Mouse (Mus musculus): ENCODE data around the gene Zbtb45. TPM values are rescaled to one million over a fixed set of nuclear protein-coding genes. Genes with fewer than 3 reads are reported as not detected.

Zbtb45 gene
- polyA plus RNA-seq (2012): 75.2 and 96.9 TPM in 2 replicates

DNA sequence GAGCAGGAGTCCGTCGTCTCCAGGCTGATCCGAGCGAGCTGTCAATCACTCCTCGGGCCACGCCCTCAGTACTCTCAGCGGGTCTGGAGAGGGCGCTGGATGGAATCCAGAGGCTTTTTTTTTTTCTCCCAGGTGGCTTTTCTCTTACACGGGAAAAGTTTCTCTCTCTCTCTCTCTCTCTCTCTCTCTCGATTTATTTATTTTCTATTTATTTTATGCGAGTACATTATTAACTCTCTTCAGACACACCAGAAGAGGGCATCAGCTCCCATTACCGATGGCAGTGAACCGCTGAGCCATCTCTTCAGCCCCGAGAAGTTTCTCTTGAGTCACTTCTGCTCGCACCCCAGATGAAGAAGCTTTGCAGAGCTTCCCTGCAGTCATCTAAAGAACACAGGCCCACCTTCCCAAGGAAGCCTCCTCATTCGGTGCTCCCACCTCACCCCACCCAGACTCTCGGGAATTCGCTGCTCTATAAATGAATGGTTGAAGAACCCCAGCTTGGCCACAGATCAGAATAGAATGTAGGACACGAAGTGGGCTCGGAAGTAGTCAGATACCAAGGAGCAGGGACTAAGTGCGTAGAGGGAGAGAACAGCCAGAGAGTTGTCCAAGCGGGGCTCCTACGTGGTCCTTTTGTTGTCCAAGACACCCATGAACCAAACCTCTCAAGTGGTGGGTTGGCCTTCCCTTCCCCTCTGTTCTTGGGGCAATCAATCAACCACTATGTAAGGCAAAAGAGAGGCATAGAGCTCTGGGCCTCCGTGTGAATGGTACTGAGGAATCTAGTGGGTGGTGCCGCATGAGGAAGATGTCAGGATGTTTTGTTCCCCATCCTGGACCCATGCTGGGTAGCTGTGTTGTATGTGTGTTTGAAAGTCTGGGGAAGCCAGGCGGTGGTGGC, at the start of gene Zbtb45:
TSS of gene Zbtb45 (minus strand) at position 30 of the 904 bp plus-strand sequence.

DNA sequence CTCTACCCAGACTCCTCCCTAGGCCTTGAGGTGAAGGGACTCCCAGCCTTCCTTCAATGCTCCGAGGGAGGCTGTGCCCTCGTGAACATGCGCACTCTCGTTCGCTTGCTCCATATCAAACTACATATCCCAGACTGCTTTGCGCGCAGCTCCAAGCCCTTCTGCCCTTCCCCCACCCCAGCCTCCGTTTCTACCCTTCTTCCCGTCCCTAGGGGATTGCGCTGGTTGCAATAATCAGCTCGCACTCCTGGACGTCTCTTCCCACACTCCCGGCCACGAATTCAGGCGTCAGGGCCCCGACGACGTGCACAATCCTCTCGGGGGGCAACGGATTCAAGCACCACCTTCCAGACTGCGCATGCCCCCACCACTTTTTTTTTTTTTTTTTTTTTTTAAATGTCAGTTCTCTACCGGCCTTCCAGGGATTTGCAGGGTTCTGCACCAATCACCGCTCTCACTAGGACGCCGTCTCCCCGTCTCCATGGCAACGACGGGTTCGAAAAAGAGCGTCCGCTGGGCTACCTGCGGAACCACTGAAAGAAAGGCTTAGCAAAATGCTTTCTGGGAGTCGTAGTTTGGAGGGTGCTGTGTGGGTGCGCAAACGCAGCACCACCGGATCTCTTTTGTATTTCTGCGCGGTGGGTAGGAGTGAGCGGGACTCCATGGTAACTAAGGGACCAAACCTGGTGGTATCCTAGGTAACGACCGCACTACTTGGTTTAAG, 44.6 kb upstream of the Zbtb45 start, which contains the start of gene Mzf1:
TSS of gene Mzf1 (minus strand) at position 478 of the 724 bp plus-strand sequence.

DNA sequence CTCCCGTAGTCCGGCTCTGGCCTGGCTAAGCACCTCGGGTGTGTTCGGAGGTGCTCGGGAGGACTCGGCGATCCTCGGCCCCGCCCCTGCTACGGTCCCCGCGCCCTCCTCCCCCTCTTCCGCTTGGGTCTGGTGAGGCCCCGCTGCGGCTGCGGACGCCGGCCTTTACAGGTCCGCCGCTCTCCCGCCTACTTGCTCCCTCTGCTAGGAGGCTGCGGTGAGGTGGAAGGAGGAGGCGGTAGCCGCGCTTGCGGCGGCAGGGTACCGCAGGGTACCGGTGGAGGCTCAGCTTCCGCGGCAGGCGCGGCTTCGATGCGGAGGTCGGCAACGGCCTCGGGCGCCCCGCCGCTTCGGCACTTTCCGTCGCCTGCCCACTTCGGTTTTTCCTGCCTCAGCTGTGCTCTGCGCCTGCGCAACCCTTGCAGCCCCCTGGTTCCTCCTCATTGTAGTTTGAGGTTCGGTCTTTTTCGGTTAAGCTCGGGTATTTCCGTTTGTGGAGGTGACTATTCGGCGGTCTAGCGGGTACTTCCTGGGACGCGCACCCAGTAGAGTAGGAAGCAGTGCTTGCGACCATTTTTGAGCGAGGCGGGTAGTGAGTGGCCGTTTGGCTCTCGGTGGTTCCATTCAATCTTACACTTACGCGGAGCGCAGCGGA, 28.2 kb upstream of the Zbtb45 start, which contains the start of gene Ube2m:
TSS of gene Ube2m (minus strand) at position 375 of the 655 bp plus-strand sequence.

DNA sequence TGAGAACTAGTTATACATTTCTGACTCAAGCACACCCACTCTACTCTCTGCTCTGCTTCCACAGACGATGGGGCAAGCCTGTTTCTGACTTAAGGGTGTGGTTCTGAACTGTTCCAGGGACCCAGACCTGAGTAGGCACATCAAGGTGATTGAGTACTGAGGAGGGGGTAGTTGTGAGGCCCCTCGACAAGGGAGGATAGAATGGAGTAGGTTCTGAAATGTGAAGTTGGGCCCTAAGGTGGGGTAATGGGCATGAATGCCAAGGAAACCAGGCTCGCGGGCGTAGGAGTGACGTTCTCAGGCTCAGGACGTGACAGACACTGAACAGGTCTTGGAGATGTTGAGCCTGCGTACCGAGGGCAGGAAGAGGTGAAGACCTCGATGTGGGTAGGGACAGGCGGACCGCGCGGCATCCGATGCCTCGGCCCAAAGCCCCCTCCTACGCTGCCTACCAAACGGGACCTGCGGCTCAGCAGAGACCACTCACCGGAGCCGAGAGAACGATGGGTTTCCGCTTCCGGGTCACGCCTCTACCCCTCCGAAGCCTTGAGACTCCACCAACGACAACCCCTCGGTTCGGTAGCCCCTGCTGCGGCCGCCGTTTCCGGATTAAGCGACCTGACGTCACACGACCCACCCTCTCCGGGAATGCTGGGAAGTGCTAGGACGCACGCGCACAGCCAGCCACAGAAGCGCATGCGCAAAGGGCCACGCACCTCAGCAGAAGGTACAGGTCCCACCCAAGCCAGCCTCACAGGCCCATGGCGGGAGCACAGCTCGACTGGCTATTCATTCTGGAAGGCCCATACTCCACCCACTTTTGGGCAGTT, 24.5 kb upstream of the Zbtb45 start, which contains the start of gene Chmp2a:
TSS of gene Chmp2a (minus strand) at position 660 of the 830 bp plus-strand sequence.

DNA sequence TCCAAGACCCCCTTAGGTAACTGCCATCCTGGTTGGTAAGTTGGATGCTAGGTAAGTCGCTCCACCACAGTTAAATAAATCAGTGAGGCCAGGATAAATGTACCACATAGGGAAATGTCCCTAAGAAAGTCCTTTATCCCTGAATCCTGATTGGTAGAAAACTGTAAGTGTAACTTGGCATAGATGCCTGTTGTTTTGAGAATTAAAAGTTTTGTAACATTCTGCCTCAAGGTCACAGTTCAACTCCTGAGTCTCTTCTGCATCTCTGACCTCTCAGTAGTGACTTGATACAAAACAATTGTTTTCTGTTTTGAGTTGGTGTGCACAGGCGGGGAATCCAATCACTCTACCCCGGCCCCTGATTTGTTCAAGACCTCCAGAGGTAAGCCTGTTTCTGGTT, 11.0 kb downstream of the Zbtb45 start, which contains the start of gene Trim28:
TSS of gene Trim28 (plus strand) at position 264 of the 400 bp plus-strand sequence.

DNA sequence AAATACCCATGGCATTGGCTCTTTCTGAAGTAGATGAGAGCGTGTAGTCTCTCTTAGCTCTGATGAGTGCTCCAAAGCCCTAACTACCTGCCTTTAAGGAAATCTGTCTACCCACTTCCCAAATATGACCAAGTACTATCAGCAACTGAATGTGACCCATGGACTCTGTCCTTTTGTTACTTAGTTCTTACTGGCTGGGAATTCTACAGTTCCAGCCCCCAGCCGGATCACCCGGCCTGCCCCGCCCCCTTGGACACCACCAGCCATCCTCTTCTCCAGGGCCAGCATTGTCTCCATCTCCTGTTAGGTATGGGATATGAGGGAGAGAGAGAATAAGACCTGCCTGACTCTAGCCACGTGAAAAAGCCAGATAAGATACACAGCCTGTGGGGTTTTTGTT, 11.8 kb downstream of the Zbtb45 start, which contains the start of gene Slc27a5:
TSS of gene Slc27a5 (minus strand) at position 140 of the 400 bp plus-strand sequence.

DNA sequence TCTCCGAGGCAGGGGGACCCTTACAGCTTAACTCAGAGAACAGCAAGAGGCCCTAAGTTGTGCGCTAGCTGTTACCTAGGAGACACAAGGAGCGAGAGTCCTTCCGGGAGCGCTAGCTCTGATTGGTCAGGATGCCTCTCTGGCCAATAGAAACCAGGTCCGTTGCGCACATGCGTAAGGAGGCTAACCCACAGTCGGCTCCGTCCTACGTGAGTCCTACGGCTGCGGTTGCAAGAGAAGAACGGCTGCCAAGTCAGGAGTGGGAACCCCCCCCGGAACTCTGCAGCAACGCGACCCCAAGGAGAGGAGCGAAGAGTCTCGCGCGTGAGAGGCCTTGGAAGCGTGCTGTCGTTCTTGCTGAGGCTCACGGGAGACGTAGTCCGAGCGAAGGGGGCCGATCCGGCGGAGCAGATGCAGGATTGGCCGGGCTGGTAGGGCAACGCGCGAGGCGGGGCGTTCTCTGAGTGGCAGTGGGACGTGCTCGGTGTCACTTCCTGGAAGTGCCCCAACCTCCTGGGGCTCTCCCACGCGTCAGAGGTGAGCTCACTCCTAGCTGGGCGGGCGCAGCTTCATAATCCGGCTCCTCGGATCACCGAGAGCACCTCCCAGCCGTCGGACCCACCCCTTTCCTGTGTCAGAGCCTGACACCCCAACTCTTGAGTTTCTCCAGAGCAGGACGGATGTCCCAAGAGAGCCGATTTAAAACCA, 32.0 kb downstream of the Zbtb45 start, which contains the start of gene Zfp446:
TSS of gene Zfp446 (plus strand) at position 167 of the 708 bp plus-strand sequence.

DNA sequence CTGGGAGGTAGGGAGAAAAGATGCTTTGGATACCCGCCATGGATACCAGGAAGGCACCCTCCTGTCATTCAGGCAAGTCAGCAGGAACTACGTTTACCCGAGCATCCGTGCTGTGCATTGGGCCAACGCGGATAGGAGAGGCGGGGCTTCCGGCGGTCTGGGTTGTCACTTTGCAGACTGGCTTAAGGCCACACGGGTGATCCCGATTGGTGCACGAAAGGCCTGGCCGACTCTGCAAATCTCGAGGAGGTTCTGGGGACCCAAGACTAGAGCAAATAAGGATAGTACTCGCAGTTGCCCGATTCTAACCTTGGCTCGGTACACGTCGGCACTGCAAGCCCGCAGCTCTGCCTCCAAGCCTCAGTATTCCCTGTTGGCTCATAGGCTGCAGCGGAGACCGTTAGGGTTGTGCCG, 44.1 kb downstream of the Zbtb45 start, which contains the start of gene Zfp324:
TSS of gene Zfp324 (plus strand) at position 161 of the 414 bp plus-strand sequence.

Other genes starting within 250 kb of the Zbtb45 start
- 2.8 and 5.4 TPM in 2 replicates for gene Zscan18, start 206.4 kb downstream of the Zbtb45 start, polyA plus RNA-seq (2012)
- 0.15 and 0.24 TPM in 2 replicates for gene Zfp329, start 191.2 kb downstream of the Zbtb45 start, polyA plus RNA-seq (2012)
- gene Zfp110, start 175.3 kb downstream of the Zbtb45 start, polyA plus RNA-seq (2012): 1.4 and 2.0 TPM in 2 replicates
- 0.24 and 0.38 TPM in 2 replicates for gene Zfp128, start 128.9 kb downstream of the Zbtb45 start, polyA plus RNA-seq (2012)
- 2.4 and 3.0 TPM in 2 replicates for gene Zscan22, start 112.2 kb downstream of the Zbtb45 start, polyA plus RNA-seq (2012)
- gene Rps5, start 87.7 kb downstream of the Zbtb45 start, polyA plus RNA-seq (2012): 3,057 and 3,219 TPM in 2 replicates
- 2.0 and 2.5 TPM in 2 replicates for gene Rnf225, start 82.6 kb downstream of the Zbtb45 start, polyA plus RNA-seq (2012)
- gene Zfp324, start 44.2 kb downstream of the Zbtb45 start, polyA plus RNA-seq (2012): 3.0 and 3.8 TPM in 2 replicates
- gene Zfp446, start 32.2 kb downstream of the Zbtb45 start, polyA plus RNA-seq (2012): 4.6 and 4.9 TPM in 2 replicates
- not detected in 2 replicates for gene Slc27a5, start 11.8 kb downstream of the Zbtb45 start, polyA plus RNA-seq (2012)
- 371 and 417 TPM in 2 replicates for gene Trim28, start 10.9 kb downstream of the Zbtb45 start, polyA plus RNA-seq (2012)
- 222 and 231 TPM in 2 replicates for gene Chmp2a, start 24.8 kb upstream of the Zbtb45 start, polyA plus RNA-seq (2012)
- gene Ube2m, start 28.2 kb upstream of the Zbtb45 start, polyA plus RNA-seq (2012): 259 and 281 TPM in 2 replicates
- gene Mzf1, start 44.7 kb upstream of the Zbtb45 start, polyA plus RNA-seq (2012): 1.3 and 1.6 TPM in 2 replicates
- 0.01 TPM in 1 of 2 replicates, not detected in the other for gene Vmn1r85, start 85.1 kb upstream of the Zbtb45 start, polyA plus RNA-seq (2012)
- gene Vmn1r86, start 109.9 kb upstream of the Zbtb45 start, polyA plus RNA-seq (2012): not detected in 2 replicates
- 0.02 TPM in 1 of 2 replicates, not detected in the other for gene Vmn1r87, start 130.1 kb upstream of the Zbtb45 start, polyA plus RNA-seq (2012)
- gene Vmn1r88, start 149.5 kb upstream of the Zbtb45 start, polyA plus RNA-seq (2012): 0.01 TPM in 2 replicates
- not detected in 2 replicates for gene Vmn1r89, start 203.0 kb upstream of the Zbtb45 start, polyA plus RNA-seq (2012)